Mouse (Mus musculus) left cerebral cortex, adult 18-20 months (tissue): ENCODE results near the gene Efs. TPM values are rescaled to one million over a fixed set of nuclear protein-coding genes. Genes with fewer than 3 reads are reported as not detected.

Experiments used
- DNase-seq, 2 experiments: peaks; one replicate each; pipeline ENCODE4 v3.0.0; 2021 to 2022; ENCODE audit warnings: low spot score in 2 of 2, mixed read lengths in 1 of 2
- total RNA-seq, 2 experiments: library from RNA; stranded (reverse); gene quantifications; 2 replicates each; pipeline ENCODE4 v1.2.3; 2021

Gene Efs
- total RNA-seq, 2 experiments from 2014 or later = 8.4 to 8.6 TPM

- peak; percentile 25 to 37 for DNase-seq
Measured at GRCm38 (mm10) chr14:54926401-54927158, 654 bp upstream of the Efs start.

- no peak for DNase-seq
Measured at GRCm38 (mm10) chr14:54924641-54925348, 1.1 kb downstream of the Efs start.

- no peak for DNase-seq
Measured at GRCm38 (mm10) chr14:54920076-54920685, 5.7 kb downstream of the Efs start.

GRCm38 (mm10) chr14:54913343-54913742, 12.6 kb downstream of the Efs start:
- no peak for DNase-seq

DNA sequence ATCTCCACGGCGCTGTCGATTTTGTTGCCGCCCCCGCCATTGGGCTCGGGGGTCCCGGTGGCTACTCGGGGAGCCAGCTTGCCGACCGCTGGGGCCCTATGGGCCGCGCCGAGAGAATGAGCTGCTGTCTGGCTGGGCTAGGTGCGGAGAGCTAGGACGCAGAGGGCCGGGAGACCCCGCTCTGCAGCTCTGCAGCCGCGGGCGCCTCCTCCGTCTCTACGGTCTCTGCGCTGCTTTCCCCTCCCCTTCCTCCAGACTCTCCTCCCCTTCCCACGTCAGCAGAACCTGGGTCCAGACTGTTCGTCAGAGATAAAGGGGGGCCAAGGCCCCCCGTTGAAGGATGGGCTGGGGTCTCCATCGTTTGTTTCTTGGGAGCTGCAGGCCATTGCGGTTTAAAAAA, 13.0 kb downstream of the Efs start, which contains the start of gene Slc22a17:
Gene Slc22a17 (minus strand): TSS at position 247 of the 400 bp plus-strand sequence.
- DNase-seq = peak; percentile 80 to 87

GRCm38 (mm10) chr14:54912109-54912850, 13.6 kb downstream of the Efs start:
- peak in 1 of 2 experiments; percentile 29 for DNase-seq

DNA sequence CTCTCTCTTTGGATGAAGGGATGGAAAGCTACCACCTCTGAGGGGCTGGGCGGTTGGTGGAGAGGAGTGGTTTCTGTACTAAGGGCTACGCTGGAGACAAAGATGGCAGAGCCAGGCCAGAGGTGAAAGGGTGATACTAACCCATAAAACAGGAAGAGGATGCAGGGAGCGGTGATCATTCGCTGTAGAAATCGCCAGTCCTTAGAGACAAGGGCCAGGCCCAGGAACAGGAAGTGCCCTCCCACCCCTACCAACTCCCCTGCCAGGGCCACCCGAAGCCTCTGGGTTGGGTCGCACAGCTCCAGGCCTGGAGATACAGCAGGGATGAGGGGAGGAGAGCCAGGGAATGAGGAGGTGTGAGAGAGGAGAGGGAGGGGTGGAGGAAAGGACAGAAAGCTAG, 17.2 kb downstream of the Efs start:
- DNase-seq = no peak

DNA sequence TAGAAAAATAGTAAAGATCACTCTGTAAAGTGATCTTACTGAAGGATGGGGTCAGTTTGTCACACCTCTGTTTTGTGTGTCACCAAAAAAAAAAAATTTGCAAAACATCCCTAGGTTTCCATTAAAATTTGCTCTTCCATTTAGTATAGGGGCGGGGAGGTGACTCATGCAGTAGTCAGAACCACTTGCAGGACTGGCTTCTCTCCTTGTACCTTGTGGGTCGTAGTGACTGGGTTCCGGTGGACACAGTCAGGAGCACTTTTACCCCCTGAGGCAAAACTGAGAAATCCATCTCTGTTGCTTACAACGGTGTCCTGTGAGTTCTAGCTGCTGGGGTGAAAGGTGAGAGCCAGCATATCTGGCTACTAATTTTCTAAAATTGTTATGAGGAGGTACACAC, 22.3 kb downstream of the Efs start:
- no peak for DNase-seq

DNA sequence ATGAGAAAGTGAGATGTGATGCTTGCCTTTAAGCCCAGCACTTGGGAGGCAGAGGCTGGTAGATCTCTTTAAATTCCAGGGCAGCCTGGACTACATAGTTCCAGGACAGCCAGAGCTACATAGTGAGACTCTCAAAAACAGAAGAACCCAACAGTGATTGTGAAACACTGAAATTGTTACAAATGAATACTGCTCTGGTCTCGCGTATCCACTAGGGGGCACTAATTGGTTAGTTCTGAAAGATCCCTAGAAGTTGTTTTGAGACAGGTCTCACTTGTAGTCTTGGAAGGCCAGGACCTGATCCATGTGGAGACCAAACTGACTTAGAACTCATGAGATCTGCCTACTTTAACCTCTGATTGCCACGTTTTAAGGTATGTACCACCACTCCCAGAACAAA, 25.5 kb downstream of the Efs start:
- DNase-seq = peak; percentile 66 to 81

- no peak for DNase-seq
Measured at GRCm38 (mm10) chr14:54897445-54897844, 28.5 kb downstream of the Efs start.

DNA sequence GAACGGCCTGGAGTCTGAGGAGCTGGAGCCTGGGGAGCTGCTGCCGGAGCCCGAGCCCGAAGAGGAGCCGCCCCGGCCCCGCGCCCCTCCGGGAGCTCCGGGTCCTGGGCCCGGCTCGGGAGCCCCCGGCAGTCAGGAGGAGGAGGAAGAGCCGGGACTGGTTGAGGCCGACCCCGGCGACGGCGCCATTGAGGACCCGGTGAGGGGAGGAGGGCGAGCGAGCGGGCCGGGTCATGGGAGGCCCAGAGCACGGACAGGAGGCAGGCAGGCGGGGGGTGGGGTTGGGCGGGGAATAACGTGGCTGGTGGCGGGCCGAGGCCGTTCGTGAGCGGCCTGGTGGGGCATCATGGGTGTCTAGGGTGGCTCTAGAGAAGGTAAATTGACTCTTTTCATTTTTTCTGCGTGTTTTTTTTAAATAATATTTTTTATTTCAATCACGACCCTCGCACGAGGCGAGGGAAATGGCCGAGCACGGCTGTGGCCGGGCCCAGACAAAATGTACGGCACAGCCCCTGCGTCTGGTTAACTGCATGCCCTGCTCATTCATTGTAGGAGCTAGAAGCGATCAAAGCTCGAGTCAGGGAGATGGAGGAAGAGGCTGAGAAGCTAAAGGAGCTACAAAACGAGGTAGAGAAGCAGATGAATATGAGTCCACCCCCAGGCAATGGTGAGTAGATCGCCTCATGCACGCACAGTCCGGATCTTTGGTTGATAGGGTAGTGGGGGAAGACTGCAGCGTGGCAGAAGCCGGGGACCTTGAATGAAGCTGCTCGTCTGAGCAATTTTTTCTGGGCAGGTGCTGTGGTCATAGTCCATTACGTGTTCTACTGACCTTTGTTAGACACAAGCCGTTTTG, 31.4 kb downstream of the Efs start:
- DNase-seq = peak; percentile 34 to 54

DNA sequence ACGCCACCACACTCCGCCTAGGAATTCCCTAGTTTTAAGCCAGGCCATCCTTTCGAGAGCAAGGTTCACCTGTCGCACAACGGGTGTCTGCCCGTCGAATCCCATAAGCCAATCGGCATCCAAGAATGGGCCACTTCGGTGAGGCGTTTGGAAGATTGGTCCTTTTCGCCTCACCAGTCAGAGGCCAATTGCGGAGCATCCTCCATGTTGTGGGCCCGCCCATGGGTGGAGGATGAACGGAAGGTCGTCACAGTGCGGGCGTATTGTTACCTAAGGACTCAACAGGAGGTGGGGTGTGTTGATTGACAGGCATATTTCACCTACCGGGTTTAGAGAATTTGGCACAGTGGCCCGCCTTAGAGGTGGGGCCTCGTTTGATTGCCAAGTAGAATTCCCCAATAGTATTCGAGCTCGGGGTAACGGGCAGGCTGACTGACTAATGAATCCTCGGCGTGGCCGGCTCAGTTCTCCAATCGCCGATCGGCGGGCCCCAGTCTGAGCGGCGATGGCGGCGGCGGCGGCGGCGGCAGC, 32.2 kb downstream of the Efs start:
- peak; percentile 94 to 98 for DNase-seq

GRCm38 (mm10) chr14:54892200-54892599, 33.7 kb downstream of the Efs start, which contains the start of gene Pabpn1:
Gene Pabpn1, plus strand, starts transcription at chr14:54892500.
- no peak for DNase-seq

DNA sequence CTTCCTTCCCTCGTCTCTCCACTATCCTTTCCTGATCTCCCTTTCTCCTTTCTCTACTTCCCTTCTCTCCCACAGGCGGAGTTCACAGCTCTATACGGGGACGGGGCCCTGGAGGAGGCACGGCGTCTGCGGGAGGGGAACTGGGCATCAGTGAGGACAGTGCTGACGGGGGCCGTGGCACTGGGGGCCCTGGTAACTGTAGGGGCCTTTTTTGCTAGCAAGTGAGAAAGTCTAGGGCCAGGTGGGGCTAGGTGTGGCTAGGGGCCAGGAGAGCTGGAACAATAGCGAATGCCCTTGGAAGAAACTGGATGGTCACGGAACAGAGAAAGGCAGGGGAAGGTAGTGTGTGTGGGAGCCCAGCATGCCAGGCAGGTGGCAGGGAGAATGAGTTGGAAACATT, 40.6 kb downstream of the Efs start:
- no peak for DNase-seq

DNA sequence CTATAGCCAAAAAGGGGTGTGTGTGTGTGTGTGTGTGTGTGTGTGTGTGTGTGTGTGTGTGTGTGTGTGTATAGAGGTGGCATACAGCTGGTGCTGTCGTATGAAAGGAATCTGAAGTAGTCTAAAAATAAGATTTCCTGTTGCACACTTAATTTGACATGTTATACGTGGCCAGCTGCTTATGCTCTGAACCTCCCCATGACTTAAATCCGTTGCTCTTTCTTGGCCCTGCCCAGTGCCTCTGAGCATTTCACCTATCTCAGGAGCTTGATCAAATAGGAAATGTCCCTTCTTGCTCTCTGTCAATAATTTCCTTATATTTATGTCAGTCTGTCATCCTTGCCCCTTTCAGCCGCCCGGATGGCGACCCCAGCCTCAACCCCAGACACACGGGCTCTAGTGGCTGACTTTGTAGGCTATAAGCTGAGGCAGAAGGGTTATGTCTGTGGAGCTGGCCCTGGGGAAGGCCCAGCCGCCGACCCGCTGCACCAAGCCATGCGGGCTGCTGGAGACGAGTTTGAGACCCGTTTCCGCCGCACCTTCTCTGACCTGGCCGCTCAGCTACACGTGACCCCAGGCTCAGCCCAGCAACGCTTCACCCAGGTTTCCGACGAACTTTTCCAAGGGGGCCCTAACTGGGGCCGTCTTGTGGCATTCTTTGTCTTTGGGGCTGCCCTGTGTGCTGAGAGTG, 41.8 kb downstream of the Efs start:
- no peak for DNase-seq

DNA sequence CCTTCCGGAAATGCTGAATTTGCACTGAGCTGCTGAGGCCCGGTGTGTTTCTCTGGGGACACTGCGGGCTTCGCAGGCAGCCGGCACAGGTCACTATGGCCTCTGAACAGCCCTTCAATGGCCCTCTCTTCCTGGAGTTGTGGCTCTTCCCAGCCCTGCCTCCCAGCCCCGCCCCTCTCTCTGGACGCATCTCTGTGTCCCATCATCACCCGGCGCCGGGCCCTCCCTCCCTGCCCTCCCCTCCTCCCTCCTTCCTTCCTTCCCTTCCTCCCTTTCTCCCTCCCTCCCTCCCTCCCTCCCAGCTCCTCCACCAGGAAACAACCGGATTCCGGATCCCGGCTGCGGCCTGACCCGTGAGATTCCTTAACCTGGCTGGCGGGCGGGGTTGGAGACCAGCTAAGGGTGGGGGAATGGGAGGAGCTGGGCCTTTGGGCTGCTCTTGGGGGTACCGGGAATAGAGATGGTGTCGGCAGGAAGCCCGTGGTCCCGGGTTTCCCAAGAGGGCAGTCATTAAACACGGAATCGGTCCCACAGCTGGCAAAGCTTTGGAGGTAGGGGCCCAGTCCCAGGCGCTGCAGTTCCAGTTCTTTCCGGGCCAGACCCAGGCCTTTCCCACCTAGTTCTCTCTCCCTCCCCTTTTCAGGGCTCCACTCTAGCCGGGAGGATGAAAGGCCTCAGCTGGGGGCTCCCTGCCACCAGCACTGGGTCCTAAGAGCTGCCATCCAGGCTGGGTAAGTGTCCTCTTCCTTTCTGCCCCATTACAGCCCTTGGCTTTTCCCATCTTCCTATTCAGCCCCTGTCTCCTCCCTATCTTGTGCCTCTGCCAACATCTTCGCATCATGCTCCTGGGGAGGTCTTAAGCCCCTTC, 42.5 kb downstream of the Efs start, which contains the start of the genes Bcl2l2 and Gm20521:
Gene Bcl2l2 (plus strand): TSS at position 224 of the 868 bp plus-strand sequence.
Gene Gm20521 (plus strand): TSS at position 288 of the 868 bp plus-strand sequence.
- DNase-seq = peak; percentile 71 to 77

- peak; percentile 51 to 74 for DNase-seq
Measured at GRCm38 (mm10) chr14:54877048-54877715, 48.7 kb downstream of the Efs start, which contains the start of gene Ppp1r3e. Gene Ppp1r3e, minus strand, starts transcription at chr14:54877550.
